Mouse (Mus musculus) embryonic fibroblast, embryonic 13.5 days (primary cell): ENCODE measurements around the gene Atp1b2.

ENCODE experiments used
- CTCF ChIP-seq: IDR thresholded peaks from 2 replicates; pipeline ENCODE4 v1.5.1; 2011; ENCODE audit warnings: mild to moderate bottlenecking, control low read depth, low read length, moderate library complexity, borderline replicate concordance; ENCODE audit not compliant: insufficient read depth
- POLR2A ChIP-seq: IDR thresholded peaks from 2 replicates; pipeline ENCODE4 v1.6.1; 2011; ENCODE audit warnings: low read depth, mild to moderate bottlenecking, control low read depth, low read length, moderate library complexity

- TF ChIP-seq CTCF: no peak
- no peak for TF ChIP-seq POLR2A
Observed at GRCm38 (mm10) chr11:69645860-69646259, 40.1 kb upstream of the Atp1b2 start.
